Mouse (Mus musculus): ENCODE data around the gene Ccdc74a. TPM values are rescaled to one million over a fixed set of nuclear protein-coding genes. Genes with fewer than 3 reads are reported as not detected.

The Ccdc74a gene
- total and polyA plus RNA-seq, 2 experiments from 2014 or later, result 20.8 to 32.8 TPM

DNA sequence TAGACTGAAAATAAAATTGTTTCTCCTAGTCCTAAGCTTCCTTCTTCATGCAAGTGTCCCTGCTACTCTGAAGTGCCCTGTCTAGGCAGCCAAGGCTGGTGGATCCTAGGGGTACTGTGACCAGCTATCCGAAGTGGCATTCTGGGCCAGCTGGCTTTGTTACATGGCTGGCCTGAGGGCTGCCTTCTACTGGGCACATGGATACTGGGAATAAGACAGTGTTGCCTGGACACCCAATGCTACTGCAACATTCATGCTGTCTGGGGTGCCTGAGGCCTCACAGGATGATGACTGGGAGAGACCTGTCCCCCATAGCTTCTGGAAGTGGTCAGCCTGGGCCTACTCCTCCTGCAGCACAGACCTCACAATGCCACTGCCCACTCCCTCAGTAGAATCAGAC lies 4.4 kb downstream of the Ccdc74a start:
- WGBS, result 79% methylated on average over 1 of the region's 1 CpGs
- no peaks in the 10 kb centered on the region for H3K9me3 ChIP-seq (ENCODE audit: low read length)
- no peak overlapping the region for H3K27ac ChIP-seq
- peaks cover 5% of the 10 kb centered on the region; the same call in 1 of the 2 replicates for H3K4me1 ChIP-seq (ENCODE audit: insufficient read depth, low read length)
- DNase-seq (ENCODE audit: low spot score) (peak; percentile 15), ATAC-seq (no peak)
- no peak for TF ChIP-seq CTCF (IDR thresholded peaks at IDR 0.05; ENCODE audit: low read depth)
- H3K4me3 ChIP-seq (ENCODE audit: low read length), result no peak overlapping the region
- peaks cover 45% of the 10 kb centered on the region for H3K36me3 ChIP-seq (ENCODE audit: insufficient read depth, low read length)
- no peaks in the 10 kb centered on the region for H3K27me3 ChIP-seq (ENCODE audit: insufficient read depth, low read length)
- H3K4me2 ChIP-seq (ENCODE audit: low read depth, low read length), result no peak overlapping the region
- no peak overlapping the region for H3K9ac ChIP-seq (replicated peaks; ENCODE audit: low read length)

DNA sequence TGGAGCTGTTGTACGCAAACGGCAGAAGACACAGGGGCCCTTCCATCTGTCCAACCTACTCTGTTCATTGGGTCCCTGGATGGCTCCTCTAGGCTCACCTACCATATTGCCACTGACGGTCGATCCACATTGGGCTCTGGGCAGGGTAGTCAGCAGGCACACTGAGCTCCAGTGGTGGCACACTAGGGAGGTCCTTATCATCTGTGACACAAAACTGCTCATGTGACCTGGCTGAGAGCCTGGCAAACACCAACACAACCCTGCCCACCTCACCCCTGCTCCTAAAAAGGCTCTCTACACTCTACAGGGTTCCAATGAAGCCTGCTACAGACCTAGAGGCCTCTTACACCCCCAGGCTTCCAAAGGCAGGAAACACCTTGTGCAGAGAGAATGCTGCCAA lies 6.3 kb downstream of the Ccdc74a start:
- Histone ChIP-seq H3K4me1 (ENCODE audit: insufficient read depth, low read length) (no peaks in the 10 kb centered on the region), H3K4me3 (ENCODE audit: low read length) (no peak overlapping the region), H3K9ac (replicated peaks; ENCODE audit: low read length) (no peak overlapping the region), H3K27ac (no peak overlapping the region), H3K36me3 (ENCODE audit: insufficient read depth, low read length) (peaks cover 52% of the 10 kb centered on the region), H3K27me3 (ENCODE audit: insufficient read depth, low read length) (no peaks in the 10 kb centered on the region), H3K9me3 (ENCODE audit: low read length) (no peaks in the 10 kb centered on the region), H3K4me2 (ENCODE audit: low read depth, low read length) (no peak overlapping the region)
- 86% methylated on average over 4 of the region's 4 CpGs for WGBS
- TF ChIP-seq CTCF (IDR thresholded peaks at IDR 0.05; ENCODE audit: low read depth), result no peak
- no peak for DNase-seq (ENCODE audit: low spot score)
- no peak for ATAC-seq

DNA sequence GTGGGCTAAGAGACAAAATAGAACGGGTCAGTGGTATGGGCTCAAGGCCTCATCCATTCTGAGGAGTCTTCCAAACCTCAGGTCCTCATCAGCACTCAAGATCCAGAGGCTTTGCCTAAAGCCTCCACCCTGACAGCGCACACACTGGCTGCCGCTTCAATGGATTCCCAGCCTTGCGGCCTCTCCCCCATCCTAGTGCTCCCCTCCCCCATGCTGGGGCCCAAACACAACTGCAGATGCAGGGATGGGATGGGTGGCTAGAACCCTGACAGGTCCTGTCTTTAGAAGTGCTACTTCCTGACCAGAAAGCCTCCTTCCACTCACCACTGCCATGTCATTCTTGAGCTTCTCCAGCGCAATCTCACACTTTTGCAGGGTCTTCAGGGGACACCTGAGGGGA lies 7.3 kb downstream of the Ccdc74a start:
- no peaks in the 10 kb centered on the region for H3K4me1 ChIP-seq (ENCODE audit: insufficient read depth, low read length)
- no peak overlapping the region for H3K4me3 ChIP-seq (ENCODE audit: low read length)
- H3K27ac ChIP-seq, result no peak overlapping the region
- no peaks in the 10 kb centered on the region for H3K27me3 ChIP-seq (ENCODE audit: insufficient read depth, low read length)
- TF ChIP-seq CTCF (IDR thresholded peaks at IDR 0.05; ENCODE audit: low read depth), result no peak
- no peak overlapping the region for H3K4me2 ChIP-seq (ENCODE audit: low read depth, low read length)
- H3K36me3 ChIP-seq (ENCODE audit: insufficient read depth, low read length), result peaks cover 60% of the 10 kb centered on the region
- 94% methylated on average over 5 of the region's 5 CpGs for WGBS
- no peak overlapping the region for H3K9ac ChIP-seq (replicated peaks; ENCODE audit: low read length)
- ATAC-seq (no peak), DNase-seq (ENCODE audit: low spot score) (no peak)
- no peaks in the 10 kb centered on the region for H3K9me3 ChIP-seq (ENCODE audit: low read length)

DNA sequence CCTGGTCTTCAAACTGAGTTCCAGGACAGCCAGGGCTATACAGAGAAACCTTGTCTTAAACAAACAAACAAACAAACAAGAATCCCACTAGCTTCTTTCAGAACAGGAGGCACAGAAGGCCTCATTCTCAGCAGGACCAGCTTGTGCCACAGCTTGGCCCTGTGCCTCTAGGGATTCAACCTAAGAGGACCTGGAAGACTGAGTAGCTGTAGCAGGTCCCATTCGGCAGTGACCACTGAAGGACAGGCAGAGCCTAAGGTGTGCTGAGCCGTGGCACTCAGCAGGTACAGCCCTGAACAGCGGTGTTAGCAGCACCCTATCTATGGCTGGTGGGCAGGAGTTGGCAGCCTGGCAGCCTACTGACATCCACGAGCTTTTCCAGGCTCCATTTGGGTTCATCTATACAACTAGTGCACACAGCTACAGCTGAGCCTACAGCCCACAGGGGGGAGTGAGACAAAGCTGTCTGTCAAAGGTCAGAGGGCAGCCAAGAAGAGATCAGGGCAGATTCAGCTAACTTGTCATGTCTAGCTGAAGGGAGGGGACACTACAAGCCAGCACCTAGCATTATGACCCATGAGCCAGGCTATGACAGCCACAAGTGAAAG lies 8.0 kb downstream of the Ccdc74a start:
- ATAC-seq, result no peak
- no peak overlapping the region for H3K4me3 ChIP-seq (ENCODE audit: low read length)
- no peaks in the 10 kb centered on the region for H3K27me3 ChIP-seq (ENCODE audit: insufficient read depth, low read length)
- peaks cover 60% of the 10 kb centered on the region for H3K36me3 ChIP-seq (ENCODE audit: insufficient read depth, low read length)
- no peak overlapping the region for H3K27ac ChIP-seq
- 80% methylated on average over 4 of the region's 4 CpGs for WGBS
- H3K9ac ChIP-seq (replicated peaks; ENCODE audit: low read length), result no peak overlapping the region
- DNase-seq (ENCODE audit: low spot score), result no peak
- TF ChIP-seq CTCF (IDR thresholded peaks at IDR 0.05; ENCODE audit: low read depth), result no peak
- H3K9me3 ChIP-seq (ENCODE audit: low read length), result no peaks in the 10 kb centered on the region
- no peak overlapping the region for H3K4me2 ChIP-seq (ENCODE audit: low read depth, low read length)
- H3K4me1 ChIP-seq (ENCODE audit: insufficient read depth, low read length), result no peaks in the 10 kb centered on the region

DNA sequence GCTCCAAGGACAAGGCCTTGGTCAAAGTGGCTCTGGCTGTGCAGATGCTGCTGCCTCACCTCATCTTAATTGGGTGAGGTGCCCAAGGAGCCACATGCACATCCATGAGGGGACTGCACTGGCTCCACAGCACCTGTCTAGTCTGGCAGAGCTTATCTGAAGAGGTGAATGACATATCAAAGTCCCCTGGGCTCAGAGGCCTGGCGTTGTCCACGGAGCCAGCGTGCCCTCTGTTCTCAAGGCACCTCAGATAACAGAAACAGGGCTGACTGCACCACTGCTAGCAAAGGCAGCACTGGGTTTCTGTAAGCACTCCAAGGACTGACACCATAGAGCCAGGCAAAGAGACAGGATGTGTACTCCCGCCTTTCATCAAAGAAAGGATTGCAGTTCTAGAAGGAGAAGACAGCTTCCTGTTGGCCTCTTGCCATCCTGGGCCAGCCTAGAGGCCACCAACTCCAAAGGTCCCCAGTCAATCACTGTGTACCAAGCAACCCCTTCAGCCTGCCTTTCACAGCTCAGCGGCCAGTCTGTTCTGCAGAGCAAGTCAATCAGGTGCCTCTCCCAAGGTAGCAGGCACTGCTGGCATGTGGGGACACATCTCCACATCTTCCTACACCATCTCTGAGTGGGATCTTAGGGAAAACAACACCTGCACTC lies 10.1 kb downstream of the Ccdc74a start:
- no peaks in the 10 kb centered on the region for H3K4me1 ChIP-seq (ENCODE audit: insufficient read depth, low read length)
- WGBS, result 87% methylated on average over 5 of the region's 5 CpGs
- no peak overlapping the region for H3K4me2 ChIP-seq (ENCODE audit: low read depth, low read length)
- no peak for TF ChIP-seq CTCF (IDR thresholded peaks at IDR 0.05; ENCODE audit: low read depth)
- H3K4me3 ChIP-seq (ENCODE audit: low read length), result no peak overlapping the region
- DNase-seq (ENCODE audit: low spot score) (no peak), ATAC-seq (no peak)
- H3K9me3 ChIP-seq (ENCODE audit: low read length), result no peaks in the 10 kb centered on the region
- no peak overlapping the region for H3K27ac ChIP-seq
- no peak overlapping the region for H3K9ac ChIP-seq (replicated peaks; ENCODE audit: low read length)
- peaks cover 60% of the 10 kb centered on the region for H3K36me3 ChIP-seq (ENCODE audit: insufficient read depth, low read length)
- H3K27me3 ChIP-seq (ENCODE audit: insufficient read depth, low read length), result no peaks in the 10 kb centered on the region

DNA sequence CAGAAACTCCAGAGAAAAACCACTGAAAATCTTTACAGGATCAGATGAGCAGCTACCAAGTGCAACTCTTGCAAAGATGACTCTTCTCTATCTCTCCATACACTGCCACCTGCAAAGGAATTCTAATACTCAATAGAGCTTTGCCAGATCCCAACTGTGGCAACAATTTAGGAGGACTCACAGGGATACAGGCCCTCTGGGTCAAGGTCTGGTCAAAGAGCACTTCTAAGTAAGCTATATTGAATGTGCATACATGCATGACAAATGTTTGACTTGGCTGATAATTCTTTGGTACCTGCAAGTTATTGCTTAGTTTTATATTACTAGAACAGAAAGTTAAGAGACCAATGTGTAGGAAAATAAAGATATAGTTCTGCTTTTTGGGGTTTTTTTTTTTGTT lies 19.3 kb downstream of the Ccdc74a start:
- peaks cover 47% of the 10 kb centered on the region for H3K36me3 ChIP-seq (ENCODE audit: insufficient read depth, low read length)
- no peaks in the 10 kb centered on the region for H3K27me3 ChIP-seq (ENCODE audit: insufficient read depth, low read length)
- no peak overlapping the region for H3K27ac ChIP-seq
- DNase-seq (ENCODE audit: low spot score) (no peak), ATAC-seq (no peak)
- H3K9me3 ChIP-seq (ENCODE audit: low read length), result no peaks in the 10 kb centered on the region
- no peaks in the 10 kb centered on the region for H3K4me1 ChIP-seq (ENCODE audit: insufficient read depth, low read length)
- no peak overlapping the region for H3K4me2 ChIP-seq (ENCODE audit: low read depth, low read length)
- H3K4me3 ChIP-seq (ENCODE audit: low read length), result no peak overlapping the region
- no peak overlapping the region for H3K9ac ChIP-seq (replicated peaks; ENCODE audit: low read length)
- TF ChIP-seq CTCF (IDR thresholded peaks at IDR 0.05; ENCODE audit: low read depth), result no peak

DNA sequence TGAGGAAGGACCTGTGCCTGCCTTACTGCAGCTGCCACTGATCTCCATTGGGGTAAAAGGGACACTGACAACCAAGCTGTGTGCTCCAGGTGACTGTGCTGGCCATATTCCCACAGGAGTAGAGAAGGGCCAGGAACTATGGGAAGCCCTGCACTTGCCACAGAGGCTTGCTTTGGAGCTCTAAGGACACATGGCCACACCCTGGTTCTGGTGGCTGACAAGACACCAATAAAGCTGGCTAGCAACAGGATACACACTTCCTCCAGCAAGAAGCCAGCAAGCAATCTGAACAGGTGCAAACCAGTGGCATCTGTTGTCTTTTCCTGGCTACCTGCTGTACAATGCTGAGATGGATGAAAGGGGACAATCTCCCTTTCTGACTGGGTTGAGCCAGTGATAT lies 23.6 kb downstream of the Ccdc74a start:
- DNase-seq (ENCODE audit: low spot score) (no peak), ATAC-seq (no peak)
- TF ChIP-seq CTCF (IDR thresholded peaks at IDR 0.05; ENCODE audit: low read depth), result no peak
- no peak overlapping the region for H3K4me2 ChIP-seq (ENCODE audit: low read depth, low read length)
- no peak overlapping the region for H3K27ac ChIP-seq
- no peak overlapping the region for H3K9ac ChIP-seq (replicated peaks; ENCODE audit: low read length)
- H3K4me3 ChIP-seq (ENCODE audit: low read length), result no peak overlapping the region
- no peaks in the 10 kb centered on the region for H3K9me3 ChIP-seq (ENCODE audit: low read length)
- H3K4me1 ChIP-seq (ENCODE audit: insufficient read depth, low read length), result no peaks in the 10 kb centered on the region
- H3K27me3 ChIP-seq (ENCODE audit: insufficient read depth, low read length), result no peaks in the 10 kb centered on the region
- peaks cover 59% of the 10 kb centered on the region for H3K36me3 ChIP-seq (ENCODE audit: insufficient read depth, low read length)

Measured in hindbrain, postnatal 0 days (tissue).